Mouse (Mus musculus): ENCODE data around the gene Nop56. TPM values are rescaled to one million over a fixed set of nuclear protein-coding genes. Genes with fewer than 3 reads are reported as not detected.

The Nop56 gene
- total RNA-seq (2012; rRNA removed), result 523 and 663 TPM in 2 replicates
- total RNA-seq (2014; rRNA removed), result 725 and 772 TPM in 2 replicates
- polyA plus RNA-seq (2012; ENCODE audit: insufficient read length, low read depth), result 1,109 and 1,141 TPM in 2 replicates

GRCm38 (mm10) chr2:130274149-130274861 lies at the start of gene Nop56:
TSS of gene Nop56 (plus strand) at chr2:130274430.
- TF ChIP-seq CHD2 (IDR thresholded peaks at IDR 0.05; ENCODE audit: low read length) (no peak; the same call in 1 of the 2 replicates), ZKSCAN1 (IDR thresholded peaks at IDR 0.05; ENCODE audit: borderline replicate concordance, low read depth, low read length) (no peak), TCF12 (IDR thresholded peaks at IDR 0.05; ENCODE audit: low read depth, low read length) (peak; percentile 100), NELFE (IDR thresholded peaks at IDR 0.05; ENCODE audit: low read depth, low read length) (peak; percentile 100), ELF1 (IDR thresholded peaks at IDR 0.05; ENCODE audit: low read depth, low read length) (peak; percentile 59), NRF1 (IDR thresholded peaks at IDR 0.05; ENCODE audit: low read depth, low read length) (peak; percentile 95), IRF4 (IDR thresholded peaks at IDR 0.05; ENCODE audit: low read depth, low read length) (0 out of 2 replicates have a peak, but pooled peaks have one; percentile 26), ZC3H11A (IDR thresholded peaks at IDR 0.05; ENCODE audit: low read depth, low read length) (no peak), EP300 (IDR thresholded peaks at IDR 0.05; ENCODE audit: low read length) (no peak), ETS1 (conservative IDR thresholded peaks at IDR 0.05; ENCODE audit: low read depth, low read length) (no peak), ZNF384 (IDR thresholded peaks at IDR 0.05; ENCODE audit: low read depth, low read length) (no peak), UBTF (IDR thresholded peaks at IDR 0.05; ENCODE audit: low read depth, low read length) (peak; percentile 64; the same call in 1 of the 2 replicates), MXI1 (IDR thresholded peaks at IDR 0.05; ENCODE audit: low read depth, low read length) (peak; percentile 85), BHLHE40 (IDR thresholded peaks at IDR 0.05; ENCODE audit: low read depth, low read length) (peak; percentile 72), MYC (IDR thresholded peaks at IDR 0.05; ENCODE audit: low read depth, low read length) (peak; percentile 96), POLR2A (IDR thresholded peaks at IDR 0.05; ENCODE audit: low read depth, low read length) (peak; percentile 100), MEF2A (IDR thresholded peaks at IDR 0.05; ENCODE audit: borderline replicate concordance, low read depth, low read length) (peak; percentile 70; the same call in 1 of the 2 replicates), TBP (conservative IDR thresholded peaks at IDR 0.05; ENCODE audit: low read depth, low read length) (peak; percentile 98), KAT2A (IDR thresholded peaks at IDR 0.05; ENCODE audit: insufficient replicate concordance, low read length) (peak; percentile 84), CHD1 (IDR thresholded peaks at IDR 0.05; ENCODE audit: low read depth, low read length) (peak; percentile 99), SIN3A (IDR thresholded peaks at IDR 0.05; ENCODE audit: low read length) (peak; percentile 92), MAZ (IDR thresholded peaks at IDR 0.05; ENCODE audit: low read depth, low read length) (peak; percentile 90), USF1 (IDR thresholded peaks at IDR 0.05; ENCODE audit: low read depth, low read length) (peak; percentile 55), MAX (IDR thresholded peaks at IDR 0.05; ENCODE audit: low read length) (peak; percentile 87), POLR2AphosphoS2 (IDR thresholded peaks at IDR 0.05; ENCODE audit: low read depth, low read length) (peak; percentile 99), USF2 (conservative IDR thresholded peaks at IDR 0.05; ENCODE audit: low read depth, low read length) (no peak), HCFC1 (IDR thresholded peaks at IDR 0.05; ENCODE audit: low read depth, low read length) (peak; percentile 72), ZMIZ1 (IDR thresholded peaks at IDR 0.05; ENCODE audit: low read depth, low read length) (peak; percentile 99), RCOR1 (conservative IDR thresholded peaks at IDR 0.05; ENCODE audit: low read depth, low read length) (peak; percentile 83), E2F4 (IDR thresholded peaks at IDR 0.05; ENCODE audit: insufficient replicate concordance, low read depth, low read length) (peak; percentile 87; the same call in 1 of the 2 replicates)
- dilution Hi-C loops (cut with MboI; ENCODE audit: extremely low pct_ligation_motif_present, extremely low pct_unique_long_range_greater_than_20kb, low sequenced_read_pairs), result no loop called here
- peak within 1 kb of the TSS; percentile 94 for H3K4me2 ChIP-seq (ENCODE audit: insufficient read depth, low read depth, poor library complexity, severe bottlenecking)
- in situ Hi-C loops (cut with MboI; ENCODE audit: low pct_ligation_motif_present, low pct_unique_long_range_greater_than_20kb, low sequenced_read_pairs), result no loop called here
- peaks cover 15 to 40% of the 10 kb centered on the region in 2 experiments for H3K4me1 ChIP-seq (ENCODE audit: control insufficient read depth in 1 of 2, insufficient read depth in 2 of 2)
- no peaks in the 10 kb centered on the region for H3K9me3 ChIP-seq (replicated peaks; ENCODE audit: low read length)
- peaks cover 35 to 44% of the 10 kb centered on the region in 2 experiments for H3K36me3 ChIP-seq (replicated peaks in 1 of 2; ENCODE audit: control insufficient read depth in 1 of 2, insufficient read depth in 1 of 2, low read length in 1 of 2)
- DNase-seq (ENCODE audit: extremely low read depth), result peak; percentile 92
- peak within 1 kb of the TSS; percentile 69 to 97 (median 78) for H3K4me3 ChIP-seq (replicated peaks in 1 of 3; ENCODE audit: low read depth in 2 of 3, low read length in 2 of 3, poor library complexity in 1 of 3)
- peak within 1 kb of the TSS; percentile 49 for H3K27ac ChIP-seq (ENCODE audit: insufficient read depth, low read depth)
- H3K9ac ChIP-seq (ENCODE audit: insufficient read depth, low read depth), result peak within 1 kb of the TSS; percentile 100
- peaks cover 37% of the 10 kb centered on the region for H3K79me2 ChIP-seq (replicated peaks; ENCODE audit: control insufficient read depth, extremely low read depth, insufficient read depth, poor library complexity, severe bottlenecking)
- H3K27me3 ChIP-seq (replicated peaks), result no peaks in the 10 kb centered on the region
